Mouse (Mus musculus) embryo, embryonic 10 days (tissue): ENCODE measurements around the gene Rab6a.
"Not testable (repeated sequence)": the region's sequence is repeated elsewhere in the genome, so short reads cannot be mapped to it uniquely, and the experiment has no call there.

ENCODE experiments used
- DNase-seq: peaks from one replicate; pipeline ENCODE4 v3.0.0-alpha.2; 2015; ENCODE audit warnings: low spot score

Rab6a gene

GRCm38 (mm10) chr7:100607214-100608129, at the start of gene Rab6a:
Rab6a (plus strand) TSS chr7:100607410.
- peak; percentile 99 for DNase-seq

- no peak for DNase-seq
Measured at GRCm38 (mm10) chr7:100559331-100559730, 47.9 kb upstream of the Rab6a start.

- no peak for DNase-seq
Measured at GRCm38 (mm10) chr7:100561861-100562587, 45.2 kb upstream of the Rab6a start.

- not testable (repeated sequence) for DNase-seq
Measured at GRCm38 (mm10) chr7:100567238-100567637, 40.0 kb upstream of the Rab6a start.

GRCm38 (mm10) chr7:100569907-100570306, 37.3 kb upstream of the Rab6a start:
- no peak for DNase-seq

GRCm38 (mm10) chr7:100570930-100571715, 36.1 kb upstream of the Rab6a start:
- DNase-seq = no peak

- DNase-seq = no peak
Measured at GRCm38 (mm10) chr7:100572061-100572460, 35.1 kb upstream of the Rab6a start.

- no peak for DNase-seq
Measured at GRCm38 (mm10) chr7:100572704-100573103, 34.5 kb upstream of the Rab6a start.

- DNase-seq = no peak
Measured at GRCm38 (mm10) chr7:100578794-100579193, 28.4 kb upstream of the Rab6a start.

GRCm38 (mm10) chr7:100582235-100582634, 25.0 kb upstream of the Rab6a start:
- no peak for DNase-seq

GRCm38 (mm10) chr7:100582727-100583236, 24.4 kb upstream of the Rab6a start:
- DNase-seq = peak; percentile 93

- no peak for DNase-seq
Measured at GRCm38 (mm10) chr7:100589816-100590215, 17.4 kb upstream of the Rab6a start.

GRCm38 (mm10) chr7:100590504-100590844, 16.7 kb upstream of the Rab6a start:
- DNase-seq = no peak

- peak; percentile 87 for DNase-seq
Measured at GRCm38 (mm10) chr7:100590845-100591521, 16.2 kb upstream of the Rab6a start.

GRCm38 (mm10) chr7:100591522-100591852, 15.7 kb upstream of the Rab6a start:
- no peak for DNase-seq

- no peak for DNase-seq
Measured at GRCm38 (mm10) chr7:100593349-100593748, 13.9 kb upstream of the Rab6a start.

GRCm38 (mm10) chr7:100600211-100600610, 7.0 kb upstream of the Rab6a start:
- DNase-seq = no peak

GRCm38 (mm10) chr7:100608130-100608741, 1.0 kb downstream of the Rab6a start, which contains the start of gene Mrpl48:
Mrpl48 (minus strand) TSS chr7:100608301.
- peak; percentile 54 for DNase-seq

GRCm38 (mm10) chr7:100608910-100609309, 1.7 kb downstream of the Rab6a start:
- DNase-seq = no peak

- no peak for DNase-seq
Measured at GRCm38 (mm10) chr7:100616121-100616857, 9.1 kb downstream of the Rab6a start.
